Mouse (Mus musculus) intestine, postnatal 0 days (tissue): ENCODE measurements around the gene Ankrd11. TPM values are rescaled to one million over a fixed set of nuclear protein-coding genes. Genes with fewer than 3 reads are reported as not detected.

ENCODE experiments used
- ATAC-seq: fragments of 200-750 bp; cut with Nextera tagmentation; 2 replicates; pipeline ENCODE4 v1.8.0; 2017; ENCODE audit warnings: mild to moderate bottlenecking, moderate TSS enrichment, moderate library complexity
- H3K27ac ChIP-seq: fragments of 300-500 bp; sonication (generic); 2 replicates; pipeline ENCODE4 v1.5.1; 2014; ENCODE audit warnings: mild to moderate bottlenecking, low read depth, low read length, moderate library complexity
- H3K27me3 ChIP-seq: fragments of 300-500 bp; sonication (generic); replicated peaks from 2 replicates; pipeline ENCODE4 v1.6.1; 2014; ENCODE audit warnings: low read length, mixed read lengths; ENCODE audit not compliant: control insufficient read depth, insufficient read depth
- H3K36me3 ChIP-seq: fragments of 300-500 bp; sonication (generic); 2 replicates; pipeline ENCODE4 v1.6.1; 2014; ENCODE audit warnings: mild to moderate bottlenecking, moderate library complexity; ENCODE audit not compliant: control insufficient read depth, insufficient read depth
- H3K4me1 ChIP-seq: fragments of 300-500 bp; sonication (generic); replicated peaks from 2 replicates; pipeline ENCODE4 v1.6.1; 2014; ENCODE audit warnings: antibody characterized with exemption, low read length, mixed read lengths; ENCODE audit not compliant: control insufficient read depth, insufficient read depth
- H3K4me2 ChIP-seq: fragments of 300-500 bp; sonication (generic); replicated peaks from 2 replicates; pipeline ENCODE4 v1.6.1; 2014; ENCODE audit warnings: low read depth, mild to moderate bottlenecking, moderate library complexity
- H3K4me3 ChIP-seq: fragments of 300-500 bp; sonication (generic); 2 replicates; pipeline ENCODE4 v1.5.1; 2014; ENCODE audit warnings: low read depth, low read length
- H3K9ac ChIP-seq: fragments of 300-500 bp; sonication (generic); 2 replicates; pipeline ENCODE4 v1.6.1; 2014; ENCODE audit warnings: mild to moderate bottlenecking, low read depth, low read length
- H3K9me3 ChIP-seq: fragments of 300-500 bp; sonication (generic); 2 replicates; pipeline ENCODE4 v1.6.1; 2016; ENCODE audit warnings: mixed run types; ENCODE audit not compliant: control insufficient read depth
- CTCF ChIP-seq: sonication (generic); IDR thresholded peaks from 2 replicates; pipeline ENCODE4 v1.5.1; 2016; ENCODE audit warnings: low read depth, mild to moderate bottlenecking, control low read depth, antibody characterized with exemption, moderate library complexity
- WGBS: fragments of 180-500 bp; shearing (Covaris S2); extraction: QIAGEN DNeasy Blood & Tissue Kit; methylation state at CpG from one replicate; pipeline ENCODE4 v1.1.7; 2014; 5-methylcytosine and 5-hydroxymethylcytosine counted together
- polyA plus RNA-seq: library from polyadenylated mRNA; unstranded; fragments of >200 nt; fragmentation: Nextera tagmentation; extraction: Ambion mirVana; gene quantifications from 2 replicates; pipeline ENCODE4 v1.2.1, GENCODE M21; 2015

The Ankrd11 gene
- polyA plus RNA-seq, 1 experiment from 2014 or later: 41.2 TPM

GRCm38 (mm10) chr8:123066101-123066683 lies 24.1 kb upstream of the Ankrd11 start:
- Histone ChIP-seq H3K9ac (peak overlapping the region; percentile 93), H3K9me3 (no peaks in the 10 kb centered on the region), H3K4me1 (peaks cover 4% of the 10 kb centered on the region; the same call in 1 of the 2 replicates), H3K27me3 (no peaks in the 10 kb centered on the region), H3K27ac (peak overlapping the region; percentile 93), H3K4me3 (peak overlapping the region; percentile 98), H3K36me3 (0 out of 2 replicates have a peak, but pooled peaks cover 6% of the 10 kb centered on the region), H3K4me2 (peak overlapping the region; percentile 87)
- WGBS: 29% methylated on average over 7 of the region's 7 CpGs
- TF ChIP-seq CTCF: peak; percentile 53
- ATAC-seq: no peak

DNA sequence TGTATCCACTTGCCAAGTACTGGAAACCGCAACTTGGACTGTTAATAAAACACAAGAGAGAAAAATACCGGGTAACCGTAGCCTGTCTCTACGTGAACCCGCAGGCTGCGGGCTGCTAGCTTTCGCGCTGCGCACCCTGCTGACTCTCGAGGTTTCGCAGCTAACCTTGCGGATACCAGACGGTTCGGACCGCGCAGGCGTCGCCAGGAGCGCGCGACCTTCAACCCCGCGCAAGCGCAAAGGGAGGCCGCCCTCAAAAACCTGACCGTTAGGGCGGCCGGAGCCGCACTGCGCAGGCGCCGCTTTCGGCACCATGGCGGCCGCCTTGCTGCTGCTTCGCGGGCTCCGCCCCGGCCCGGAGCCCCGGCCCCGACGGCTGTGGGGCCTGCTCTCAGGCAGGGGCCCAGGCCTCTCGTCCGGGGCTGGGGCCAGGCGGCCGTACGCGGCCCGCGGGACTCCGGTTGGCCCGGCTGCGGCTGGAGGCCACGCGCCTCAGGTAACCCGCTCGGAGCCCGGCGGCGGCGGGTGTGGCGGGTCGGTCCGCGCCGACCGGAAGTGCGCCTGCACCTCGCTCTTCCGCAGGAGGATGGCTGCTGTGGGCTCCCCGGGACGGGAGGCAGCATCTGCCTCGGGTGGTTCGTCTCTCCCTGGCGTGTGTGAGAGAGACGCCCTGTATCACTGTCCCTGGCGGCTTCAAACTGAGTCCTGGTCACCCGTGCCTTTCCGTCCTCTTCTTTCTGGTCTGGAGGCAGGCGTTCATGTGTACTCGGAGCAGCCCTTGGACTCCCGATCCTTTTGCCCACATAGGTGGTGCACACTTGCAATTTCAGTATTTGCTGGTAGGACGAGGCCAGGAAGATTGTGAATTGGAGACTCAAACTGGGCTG lies 23.4 kb upstream of the Ankrd11 start:
- WGBS: under 1% methylated on average over 84 of the region's 84 CpGs

GRCm38 (mm10) chr8:123064809-123065213 lies 22.7 kb upstream of the Ankrd11 start:
- Histone ChIP-seq H3K4me2 (peak overlapping the region; percentile 87), H3K27me3 (no peaks in the 10 kb centered on the region), H3K9ac (peak overlapping the region; percentile 93), H3K4me3 (peak overlapping the region; percentile 98), H3K4me1 (peaks cover 4% of the 10 kb centered on the region; the same call in 1 of the 2 replicates), H3K36me3 (0 out of 2 replicates have a peak, but pooled peaks cover 6% of the 10 kb centered on the region), H3K27ac (peak overlapping the region; percentile 93), H3K9me3 (no peaks in the 10 kb centered on the region)
- TF ChIP-seq CTCF: no peak
- under 1% methylated on average over 14 of the region's 14 CpGs for WGBS
- peak; percentile 14 for ATAC-seq

More for the DNA sequence above, 23.4 kb upstream of the Ankrd11 start:
- H3K9me3 ChIP-seq: no peaks in the 10 kb centered on the region
- 0 out of 2 replicates have a peak, but pooled peaks cover 6% of the 10 kb centered on the region for H3K36me3 ChIP-seq
- H3K4me3 ChIP-seq: peak overlapping the region; percentile 98
- peak; percentile 98 for ATAC-seq
- peak overlapping the region; percentile 93 for H3K9ac ChIP-seq
- H3K4me1 ChIP-seq: peaks cover 4% of the 10 kb centered on the region; the same call in 1 of the 2 replicates
- H3K27ac ChIP-seq: peak overlapping the region; percentile 93
- peak overlapping the region; percentile 87 for H3K4me2 ChIP-seq
- no peaks in the 10 kb centered on the region for H3K27me3 ChIP-seq
- peak; percentile 81 for TF ChIP-seq CTCF

- no peak overlapping the region; the same call in 1 of the 2 replicates for H3K4me3 ChIP-seq
- no peaks in the 10 kb centered on the region for H3K9me3 ChIP-seq
- no peaks in the 10 kb centered on the region for H3K27me3 ChIP-seq
- peak overlapping the region; percentile 93; the same call in 1 of the 2 replicates for H3K9ac ChIP-seq
- 0 out of 2 replicates have a peak, but pooled peaks cover 6% of the 10 kb centered on the region for H3K36me3 ChIP-seq
- no peak for ATAC-seq
- peak overlapping the region; percentile 87 for H3K4me2 ChIP-seq
- 84% methylated on average over 4 of the region's 4 CpGs for WGBS
- peaks cover 4% of the 10 kb centered on the region; the same call in 1 of the 2 replicates for H3K4me1 ChIP-seq
- no peak for TF ChIP-seq CTCF
- H3K27ac ChIP-seq: 0 out of 2 replicates have a peak overlapping the region, but pooled peaks have one; percentile 93
Measured at GRCm38 (mm10) chr8:123064072-123064471, 22.0 kb upstream of the Ankrd11 start.

DNA sequence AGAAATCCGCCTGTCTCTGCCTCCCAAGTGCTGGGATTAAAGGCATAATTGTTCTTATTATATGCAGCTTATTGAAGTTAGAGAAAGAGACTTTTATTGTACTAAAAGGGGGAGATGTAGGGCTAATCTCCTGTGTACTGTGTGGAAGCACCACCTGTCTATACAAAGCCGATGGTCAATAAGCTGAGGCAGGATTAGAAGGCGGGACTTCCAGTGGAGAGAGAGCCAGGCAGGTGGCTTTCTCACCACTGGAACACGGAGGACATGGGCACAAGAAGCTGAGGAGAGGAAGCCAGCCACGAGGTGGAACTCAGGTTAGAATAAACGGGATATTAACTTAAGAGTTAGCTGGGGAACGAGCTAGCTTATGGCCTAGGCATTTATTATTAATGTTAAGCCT lies 20.6 kb upstream of the Ankrd11 start, which contains the start of gene Spg7:
TSS of gene Spg7 (plus strand) at position 222 of the 400 bp plus-strand sequence.
- no peak within 1 kb of the TSS for H3K4me3 ChIP-seq
- H3K27me3 ChIP-seq: no peaks in the 10 kb centered on the region
- ATAC-seq: no peak
- peaks cover 4% of the 10 kb centered on the region; the same call in 1 of the 2 replicates for H3K4me1 ChIP-seq
- no peak within 1 kb of the TSS for H3K4me2 ChIP-seq
- H3K9ac ChIP-seq: no peak within 1 kb of the TSS
- 71% methylated on average over 7 of the region's 7 CpGs for WGBS
- no peak within 1 kb of the TSS for H3K27ac ChIP-seq
- TF ChIP-seq CTCF: no peak
- H3K36me3 ChIP-seq: no peaks in the 10 kb centered on the region
- H3K9me3 ChIP-seq: no peaks in the 10 kb centered on the region

GRCm38 (mm10) chr8:123051458-123051857 lies 9.4 kb upstream of the Ankrd11 start:
- Histone ChIP-seq H3K27ac (peak overlapping the region; percentile 95), H3K9ac (no peak overlapping the region), H3K36me3 (no peaks in the 10 kb centered on the region), H3K9me3 (no peaks in the 10 kb centered on the region), H3K4me1 (peaks cover 9% of the 10 kb centered on the region), H3K4me2 (peak overlapping the region; percentile 17; the same call in 1 of the 2 replicates), H3K4me3 (no peak overlapping the region), H3K27me3 (no peaks in the 10 kb centered on the region)
- TF ChIP-seq CTCF: no peak
- ATAC-seq: peak; percentile 76
- WGBS: 24% methylated on average over 5 of the region's 5 CpGs
